Mouse (Mus musculus) spleen, postnatal 14 days (tissue): Measurements from ENCODE around the gene Zfp865.
"Not testable (repeated sequence)": the region's sequence is repeated elsewhere in the genome, so short reads cannot be mapped to it uniquely, and the experiment has no call there.

Experiments used
- DNase-seq, 2 experiments: peaks; one replicate each; pipeline ENCODE4 v3.0.0; 2021 to 2022; ENCODE audit warnings: low spot score in 2 of 2

Gene Zfp865

DNA sequence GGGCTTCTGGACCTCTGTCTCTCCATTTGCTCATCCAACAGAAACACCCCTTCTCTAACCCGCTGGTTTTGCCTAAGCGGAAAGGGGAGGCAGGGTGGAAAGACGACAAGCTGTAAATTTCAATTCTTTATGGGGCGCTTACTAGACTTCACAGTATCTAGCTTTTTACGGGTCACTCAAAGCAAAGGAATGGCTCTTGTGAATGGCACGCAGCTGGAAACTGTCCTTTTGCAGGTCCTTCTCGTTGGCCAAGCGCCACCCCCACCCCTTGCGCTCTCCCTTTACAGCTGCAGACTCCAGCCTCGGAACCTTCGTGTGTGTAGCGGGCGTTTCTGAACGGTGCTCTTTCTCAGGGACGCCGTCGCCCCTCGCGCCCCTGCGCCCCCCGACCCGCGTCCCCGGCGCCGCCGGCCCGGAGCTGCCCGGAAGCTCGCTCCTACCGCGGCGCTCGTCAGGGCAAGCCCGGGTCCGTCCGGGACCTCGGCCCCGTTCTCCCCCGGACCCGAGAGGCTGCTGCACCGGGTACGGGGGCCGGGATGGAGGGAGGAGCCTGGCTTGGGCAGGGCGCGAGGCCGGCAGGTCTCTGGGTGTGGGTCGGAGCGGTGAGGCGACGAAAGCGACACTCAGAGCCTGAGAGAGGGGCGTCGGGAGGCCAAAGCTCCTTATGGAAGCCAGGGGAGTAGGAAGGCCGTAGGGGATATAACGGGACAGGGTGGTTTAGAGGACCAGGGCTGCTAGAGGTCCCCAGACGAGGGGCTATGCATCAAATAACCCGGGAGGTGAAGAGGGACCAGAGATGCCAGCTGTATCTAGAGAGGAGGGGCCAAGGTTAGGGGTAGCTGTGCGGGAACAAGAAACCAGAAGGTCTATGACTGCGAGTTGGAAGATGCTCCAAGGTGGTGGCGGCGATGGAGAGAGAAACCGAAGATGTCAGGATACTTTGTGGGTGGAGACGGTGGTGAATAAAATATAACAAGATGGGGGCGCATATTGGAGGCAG is 31.3 kb downstream of the Zfp865 start, which contains the start of gene Zfp580:
Gene Zfp580, plus strand, starts transcription at position 346 of the 1,000 bp plus-strand sequence.
- DNase-seq = peak in 1 of 2 experiments; percentile 56

DNA sequence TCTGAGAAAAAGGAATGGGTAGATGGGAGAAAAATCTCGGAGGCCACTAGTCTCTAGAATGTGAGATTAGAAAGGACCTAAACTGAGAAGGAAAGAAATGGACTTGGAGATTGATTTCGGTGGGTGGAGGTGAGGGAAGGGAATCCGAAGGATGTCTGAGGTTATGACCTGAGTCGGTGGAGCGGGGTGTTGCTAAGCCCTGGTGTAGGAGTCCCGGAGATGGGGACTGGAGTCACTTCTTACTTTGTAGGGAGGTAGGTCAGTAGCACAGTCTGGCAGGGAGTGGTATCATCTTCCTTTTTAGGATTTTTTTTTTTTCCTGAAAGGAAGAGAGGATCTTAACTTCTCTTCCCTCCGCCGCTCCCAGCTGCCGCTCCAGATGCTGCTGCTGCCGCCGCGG is 32.3 kb downstream of the Zfp865 start:
- DNase-seq = no peak

DNA sequence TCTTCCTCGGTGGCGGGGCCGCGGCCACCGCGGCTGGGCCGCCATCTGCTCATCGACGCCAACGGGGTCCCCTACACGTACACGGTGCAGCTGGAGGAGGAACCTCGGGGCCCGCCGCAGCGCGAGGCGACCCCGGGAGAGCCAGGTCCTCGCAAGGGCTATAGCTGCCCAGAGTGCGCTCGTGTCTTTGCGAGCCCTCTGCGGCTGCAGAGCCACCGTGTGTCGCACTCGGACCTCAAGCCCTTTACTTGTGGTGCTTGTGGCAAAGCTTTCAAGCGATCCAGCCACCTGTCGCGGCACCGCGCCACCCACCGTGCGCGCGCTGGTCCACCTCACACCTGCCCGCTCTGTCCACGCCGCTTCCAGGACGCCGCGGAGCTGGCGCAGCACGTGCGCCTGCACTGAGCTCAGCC is 32.8 kb downstream of the Zfp865 start:
- no peak for DNase-seq

DNA sequence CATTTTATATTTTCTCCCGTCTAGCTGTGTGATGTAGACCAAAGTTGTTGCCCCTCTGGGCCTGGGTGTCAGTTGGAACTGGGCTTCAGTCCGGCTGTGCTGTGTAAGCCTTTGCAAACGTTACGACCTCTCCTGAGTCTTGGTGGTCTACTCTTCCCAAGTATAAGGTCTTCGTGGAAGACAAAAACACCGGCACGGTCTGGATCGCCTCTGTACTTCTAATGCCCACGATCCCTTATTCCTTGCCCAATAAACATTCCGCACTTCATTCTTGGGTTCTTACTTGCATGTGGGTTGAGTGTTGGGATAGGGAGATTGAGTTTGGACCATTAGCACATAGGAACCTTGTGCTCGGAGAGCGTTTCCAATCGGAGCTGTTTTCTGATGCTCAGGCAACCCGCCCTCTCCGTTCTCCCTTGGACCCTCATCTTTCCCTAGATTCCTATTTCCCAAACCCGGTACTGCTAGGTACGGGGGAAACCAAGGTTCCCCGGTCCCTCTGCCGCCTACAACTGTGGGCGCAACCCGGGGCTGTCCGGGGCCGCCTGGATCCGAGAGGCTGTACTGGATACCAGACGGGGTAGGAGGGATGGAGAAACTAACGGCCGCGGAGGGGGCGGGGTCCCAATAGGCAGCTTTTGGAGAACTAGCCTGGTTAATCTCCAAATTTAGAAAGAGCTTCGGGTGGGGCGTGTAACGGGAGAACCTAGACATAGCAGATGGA is 33.4 kb downstream of the Zfp865 start:
- DNase-seq = no peak

DNA sequence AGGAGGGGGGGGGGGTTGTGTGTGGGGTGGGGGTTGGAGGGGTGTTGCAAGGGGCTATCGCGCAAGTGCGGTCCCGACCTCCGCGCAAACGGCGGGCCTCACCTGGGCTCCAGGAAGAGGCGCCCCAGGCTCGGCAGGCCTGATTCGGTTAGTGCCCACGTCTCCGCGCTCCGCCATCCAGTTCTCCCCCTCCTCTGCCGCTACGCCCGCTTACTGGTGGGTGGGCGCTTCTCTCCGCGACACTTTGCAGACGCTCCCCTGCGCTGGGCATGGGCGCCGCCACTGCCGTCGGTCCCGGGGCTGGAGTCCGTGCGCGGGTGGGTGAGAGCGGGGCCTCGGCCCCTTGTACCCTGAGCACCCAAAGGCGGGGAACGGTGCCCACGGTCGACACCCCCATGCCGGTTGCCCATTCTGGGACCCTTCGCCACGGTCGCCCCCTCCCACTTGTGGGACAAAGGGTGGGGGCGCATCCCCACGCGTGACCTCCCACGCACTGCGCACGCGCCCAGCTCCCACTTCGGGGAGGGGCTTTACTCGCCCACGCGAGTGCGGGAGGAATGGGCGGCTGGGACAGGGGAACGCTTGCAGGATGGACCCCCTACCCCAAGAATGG is 36.6 kb downstream of the Zfp865 start:
- no peak for DNase-seq

DNA sequence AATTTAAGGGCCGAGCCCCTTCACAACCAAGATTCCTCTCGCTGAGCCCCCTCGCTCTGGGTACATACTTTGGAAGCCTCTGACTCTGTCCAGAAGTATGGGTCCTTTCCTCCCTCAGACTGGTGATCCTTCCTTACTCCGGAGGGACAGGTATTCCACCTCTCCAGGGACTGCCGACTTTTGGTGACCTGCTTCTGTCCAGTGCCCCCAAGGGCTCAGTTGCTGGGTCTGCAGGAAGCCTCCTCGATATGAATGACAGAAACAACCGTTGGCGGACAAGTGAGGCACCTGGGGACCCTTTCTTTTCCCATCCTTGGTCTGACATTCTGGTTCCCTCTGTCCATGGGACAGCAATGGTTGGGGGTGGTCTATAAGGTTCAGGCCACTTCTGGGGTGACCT is 37.2 kb downstream of the Zfp865 start:
- DNase-seq = no peak

DNA sequence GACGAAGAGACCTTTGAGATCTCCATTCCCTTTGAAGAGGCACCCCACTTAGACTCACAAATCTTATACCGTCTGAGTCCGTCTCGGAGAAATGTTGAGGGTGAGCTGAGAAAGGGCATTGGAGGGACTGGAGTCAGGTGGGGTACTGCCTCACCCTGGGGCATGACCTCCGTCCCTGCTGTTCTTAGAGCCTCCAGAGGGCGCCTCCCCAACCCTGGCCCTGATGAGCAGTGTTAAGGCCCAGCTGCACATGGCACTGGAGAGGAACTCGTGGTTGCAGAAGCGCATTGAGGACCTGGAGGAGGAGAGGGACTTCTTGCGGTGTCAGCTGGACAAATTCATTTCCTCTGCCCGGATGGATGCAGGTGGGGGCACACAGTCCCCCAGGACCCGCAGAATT is 37.6 kb downstream of the Zfp865 start:
- no peak for DNase-seq

DNA sequence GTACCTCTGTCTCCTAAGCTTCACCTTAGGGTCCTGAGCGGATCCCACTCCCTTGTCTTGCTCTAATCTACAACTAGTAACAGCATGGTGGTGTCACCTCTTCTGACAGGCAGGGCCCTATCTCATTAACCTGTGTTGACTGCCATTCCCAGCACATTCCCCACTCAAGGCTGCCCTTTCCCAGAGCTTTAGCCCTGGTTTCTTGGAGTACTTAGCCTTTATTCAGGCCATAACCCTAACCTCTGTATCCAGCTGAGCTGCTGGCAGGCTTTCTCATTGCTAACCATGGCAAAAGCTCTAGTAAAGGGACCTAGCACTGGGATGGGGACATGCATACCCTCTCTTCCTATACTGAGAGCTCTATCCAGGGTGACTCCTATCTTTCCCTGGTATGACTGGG is 38.5 kb downstream of the Zfp865 start:
- DNase-seq = no peak

DNA sequence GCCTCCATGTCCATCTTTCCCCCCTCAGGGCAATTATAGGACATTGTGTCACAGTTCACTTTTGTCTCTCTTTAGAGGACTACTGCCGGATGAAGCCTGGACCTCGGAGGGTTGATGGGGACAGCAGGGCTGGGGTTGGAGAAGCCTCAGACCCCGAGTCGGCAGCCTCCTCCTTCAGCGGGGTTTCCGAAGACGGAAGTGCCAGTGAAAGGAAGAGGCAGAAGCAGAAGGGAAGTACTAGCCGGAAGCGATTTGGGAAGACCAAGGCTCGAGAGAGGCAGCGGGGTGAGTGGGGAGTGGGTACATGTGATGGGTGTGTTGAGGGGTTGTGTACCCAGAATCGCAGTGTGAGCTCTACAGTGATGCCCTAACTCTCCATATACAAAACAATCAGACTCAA is 39.2 kb downstream of the Zfp865 start:
- no peak for DNase-seq

DNA sequence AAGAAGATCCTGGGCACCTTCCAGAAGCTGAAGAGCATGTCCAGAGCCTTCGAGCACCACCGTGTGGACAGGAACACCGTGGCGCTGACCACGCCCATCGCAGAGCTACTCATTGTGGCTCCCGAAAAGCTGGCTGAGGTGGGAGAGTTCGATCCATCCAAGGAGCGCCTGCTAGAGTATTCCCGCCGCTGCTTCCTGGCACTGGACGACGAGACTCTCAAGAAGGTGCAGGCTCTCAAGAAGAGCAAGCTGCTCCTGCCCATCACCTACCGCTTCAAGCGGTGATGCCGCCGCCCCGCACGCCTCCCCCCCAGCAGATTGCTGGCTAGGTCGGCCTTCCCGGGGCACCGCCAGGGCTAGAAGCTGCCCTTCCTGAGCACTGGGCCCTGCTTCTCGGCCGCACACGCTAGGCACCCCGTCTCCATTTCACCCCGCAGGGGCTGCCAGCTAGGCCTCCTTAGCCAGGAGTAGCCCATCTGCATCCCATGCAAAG is 40.1 kb downstream of the Zfp865 start:
- DNase-seq = peak; percentile 57 to 71

DNA sequence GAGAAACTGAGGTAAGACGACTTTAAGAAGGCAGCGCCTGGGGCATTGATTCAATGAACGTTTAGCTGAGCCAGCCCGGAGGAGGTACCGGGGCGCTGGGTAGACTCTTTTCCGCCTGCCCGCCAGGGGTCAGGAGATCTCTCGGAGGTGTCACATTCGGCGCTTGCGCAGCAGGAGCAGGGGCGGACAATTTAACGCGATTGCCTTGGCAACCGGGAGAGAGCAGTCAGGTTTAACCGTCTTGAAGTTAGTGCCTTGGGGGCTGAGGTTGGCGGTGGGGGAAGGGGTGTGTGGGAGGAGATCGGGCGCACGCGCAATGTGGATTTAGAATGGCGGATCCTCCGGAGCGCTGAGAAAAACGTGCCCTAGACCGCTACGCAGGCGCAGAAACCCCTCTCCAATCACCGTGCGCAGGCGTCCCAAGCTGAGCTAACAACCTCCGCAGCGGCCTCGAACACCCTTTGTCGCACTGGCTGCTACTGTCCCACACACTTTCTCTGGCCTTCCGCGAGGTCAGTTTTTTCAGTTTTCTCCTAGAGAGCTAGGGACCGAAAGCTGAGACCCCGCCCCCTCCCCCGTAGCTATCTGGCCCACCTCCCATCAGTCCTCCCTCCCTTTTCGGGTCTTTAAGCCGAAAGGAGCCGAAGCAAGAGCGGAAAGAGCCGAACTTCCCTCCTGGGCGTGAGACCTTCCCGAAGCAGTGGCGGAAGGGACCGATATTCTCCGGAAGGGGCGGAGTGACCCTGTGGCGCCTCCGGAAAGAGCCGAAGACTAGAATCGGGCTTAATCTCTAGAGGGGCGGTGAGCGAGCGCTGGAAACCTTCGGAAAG is 41.0 kb downstream of the Zfp865 start:
- DNase-seq = peak; percentile 92 to 93

DNA sequence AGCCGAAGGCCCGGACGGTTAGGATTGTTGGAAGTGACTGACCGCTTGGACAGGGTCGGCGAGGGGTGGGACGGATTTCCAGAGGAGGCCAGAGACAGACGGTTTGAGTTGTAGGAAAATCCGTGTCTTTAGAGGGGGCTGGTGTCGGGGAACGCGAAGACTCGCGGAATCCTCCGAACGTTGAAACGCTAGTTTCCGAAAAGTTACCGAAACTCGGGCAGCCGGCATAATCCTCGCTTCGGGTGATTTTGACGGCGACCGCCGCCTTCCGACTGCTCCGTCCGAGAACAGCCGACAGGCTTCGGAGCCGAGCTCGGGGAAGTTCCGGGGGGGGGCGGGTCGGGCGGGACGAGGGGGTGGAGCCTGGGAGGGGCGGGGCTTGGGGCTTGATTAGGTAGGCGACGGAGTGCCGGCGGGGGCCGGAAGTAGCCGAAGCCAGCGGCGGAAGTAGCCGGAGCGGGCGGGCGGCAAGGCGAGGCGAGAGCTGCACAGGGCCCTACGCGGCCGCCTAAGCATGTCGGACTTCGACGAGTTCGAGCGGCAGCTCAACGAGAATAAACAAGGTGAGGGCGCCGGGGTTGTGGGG is 41.7 kb downstream of the Zfp865 start, which contains the start of gene U2af2:
Gene U2af2, plus strand, starts transcription at position 370 of the 586 bp plus-strand sequence.
- DNase-seq = peak; percentile 90 to 93

DNA sequence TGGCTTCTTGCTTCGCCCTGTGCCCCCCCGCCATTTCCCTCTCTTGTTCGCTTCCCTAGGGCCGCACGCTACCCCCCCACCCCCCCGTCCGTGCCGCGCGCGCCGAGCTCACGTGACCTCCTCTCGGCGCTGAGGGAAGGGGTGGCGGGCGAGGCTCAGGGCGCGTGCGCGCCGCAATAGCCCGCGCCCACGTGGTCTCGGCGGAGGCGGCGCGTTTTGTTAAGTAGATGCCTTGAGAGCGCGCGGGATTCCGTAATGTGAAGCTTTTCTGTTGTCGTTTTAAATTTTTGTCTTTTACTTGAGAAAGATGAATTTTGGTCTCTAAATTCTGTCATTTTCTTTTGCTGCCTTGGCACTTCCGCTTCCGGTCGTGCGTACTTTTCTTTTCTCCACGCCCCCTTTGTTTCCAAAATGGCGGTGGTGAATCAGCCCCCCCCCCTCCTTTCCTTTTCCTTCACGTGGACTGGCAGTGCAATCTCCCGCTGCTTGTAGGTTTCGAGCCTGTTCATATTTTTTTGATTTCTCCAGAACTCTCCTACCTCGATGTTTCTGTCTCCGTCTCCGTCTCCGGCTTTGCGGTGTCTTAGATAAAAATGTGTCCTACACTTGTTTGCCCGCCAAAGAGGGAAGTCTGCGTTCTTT is 42.3 kb downstream of the Zfp865 start:
- no peak for DNase-seq

DNA sequence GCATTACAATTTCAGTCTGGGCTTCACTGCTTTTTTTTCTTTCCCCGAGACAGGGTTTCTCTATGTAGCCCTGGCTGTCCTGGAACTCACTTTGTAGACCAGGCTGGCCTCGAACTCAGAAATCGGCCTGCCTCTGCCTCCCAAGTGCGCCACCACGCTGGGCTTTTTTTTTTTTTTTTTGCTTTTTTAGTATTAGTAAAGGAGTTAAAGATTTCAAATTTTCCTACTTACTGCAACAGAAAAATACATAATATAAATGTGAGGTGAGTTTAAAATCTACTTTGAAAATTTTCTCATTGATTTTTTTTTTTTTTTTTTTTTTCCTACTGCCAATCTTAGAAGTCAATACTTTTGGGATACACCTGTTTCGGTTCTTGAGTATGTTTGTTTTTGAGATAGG is 44.7 kb downstream of the Zfp865 start:
- DNase-seq = no peak

DNA sequence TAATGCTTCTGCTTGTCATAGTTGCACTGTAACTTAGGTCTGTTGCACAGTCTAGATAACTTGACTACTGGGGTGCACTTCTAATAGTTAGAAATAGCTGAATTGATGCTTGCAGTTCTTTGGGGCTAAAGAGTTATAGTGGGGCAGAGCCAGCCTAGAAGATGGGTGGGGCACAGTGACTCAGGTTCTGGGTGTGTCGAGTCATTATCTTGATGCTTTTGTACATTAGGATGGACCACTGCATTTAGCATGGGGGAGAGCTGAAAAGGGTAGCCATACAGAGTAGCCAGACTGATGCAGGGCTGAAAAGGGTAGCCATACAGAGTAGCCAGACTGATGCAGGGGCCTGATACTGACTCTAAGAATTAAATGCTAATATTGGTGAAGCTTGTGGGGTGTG is 53.4 kb downstream of the Zfp865 start:
- no peak for DNase-seq

DNA sequence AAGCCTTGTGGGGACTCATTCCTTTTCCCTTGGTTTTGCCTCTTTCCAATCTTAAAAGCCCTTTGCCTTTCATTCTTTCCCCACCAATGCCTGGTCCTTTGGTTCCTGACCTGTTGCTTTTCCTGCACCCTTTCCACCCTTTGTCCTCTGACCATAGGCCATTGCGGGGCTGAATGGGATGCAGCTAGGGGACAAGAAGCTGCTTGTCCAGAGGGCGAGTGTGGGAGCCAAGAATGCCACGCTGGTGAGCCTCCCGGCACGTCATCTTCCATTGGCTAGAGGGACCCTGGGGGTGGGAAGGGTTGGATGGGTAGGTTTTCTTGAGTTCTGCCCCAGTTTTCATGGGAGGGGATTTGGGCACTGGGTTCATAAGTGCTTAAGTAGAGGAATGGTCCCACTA is 54.8 kb downstream of the Zfp865 start:
- DNase-seq = no peak

DNA sequence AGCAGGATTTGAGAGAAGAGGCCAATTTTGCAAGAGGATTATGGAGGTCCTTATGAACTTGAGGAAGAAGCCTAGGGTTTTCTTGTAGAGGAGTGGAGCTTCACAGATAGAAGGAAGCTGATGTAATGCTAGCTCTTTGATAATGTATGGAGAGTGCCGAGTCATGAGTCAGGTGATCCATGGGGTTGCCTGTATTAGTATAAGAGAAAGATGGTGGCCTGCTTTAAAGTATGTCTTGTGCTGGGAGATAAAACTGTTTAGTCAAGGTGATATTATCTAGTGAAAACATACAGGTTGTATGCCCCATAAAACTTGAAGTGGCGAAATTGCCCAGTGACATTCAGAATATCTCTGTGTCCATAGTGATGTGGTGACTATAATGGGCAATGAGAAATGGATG is 56.8 kb downstream of the Zfp865 start:
- DNase-seq = no peak

DNA sequence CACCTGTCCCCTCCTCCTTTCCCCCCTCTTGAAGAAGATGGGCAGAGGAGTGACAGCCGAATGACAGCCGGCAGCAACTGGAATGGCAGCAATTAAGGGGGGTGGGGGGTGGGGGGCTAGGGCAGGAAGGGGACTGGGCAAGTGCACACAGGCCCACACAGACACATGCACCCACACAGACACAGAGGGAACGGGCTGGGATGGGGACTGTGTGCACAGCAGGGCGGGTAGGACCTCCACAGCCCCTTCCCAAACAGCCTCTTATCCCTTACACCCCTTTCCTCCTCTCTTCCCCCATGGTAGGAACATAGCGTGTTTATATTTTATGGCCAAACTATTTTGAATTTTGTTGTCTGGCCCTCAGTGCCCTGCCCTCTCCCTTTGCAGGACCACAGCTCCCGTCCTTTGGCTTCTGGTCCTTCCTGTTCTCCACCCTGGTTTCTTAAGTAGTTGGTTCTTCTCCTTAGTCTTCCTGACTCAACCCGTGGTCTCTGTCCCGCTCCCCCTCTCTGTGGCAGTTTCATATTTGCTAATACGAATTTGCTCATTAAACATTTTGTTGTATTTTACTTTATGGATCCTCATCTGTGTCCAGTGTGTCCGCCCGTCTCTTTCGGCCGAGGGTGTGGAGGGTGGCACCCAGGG is 59.3 kb downstream of the Zfp865 start:
- not testable (repeated sequence) for DNase-seq

DNA sequence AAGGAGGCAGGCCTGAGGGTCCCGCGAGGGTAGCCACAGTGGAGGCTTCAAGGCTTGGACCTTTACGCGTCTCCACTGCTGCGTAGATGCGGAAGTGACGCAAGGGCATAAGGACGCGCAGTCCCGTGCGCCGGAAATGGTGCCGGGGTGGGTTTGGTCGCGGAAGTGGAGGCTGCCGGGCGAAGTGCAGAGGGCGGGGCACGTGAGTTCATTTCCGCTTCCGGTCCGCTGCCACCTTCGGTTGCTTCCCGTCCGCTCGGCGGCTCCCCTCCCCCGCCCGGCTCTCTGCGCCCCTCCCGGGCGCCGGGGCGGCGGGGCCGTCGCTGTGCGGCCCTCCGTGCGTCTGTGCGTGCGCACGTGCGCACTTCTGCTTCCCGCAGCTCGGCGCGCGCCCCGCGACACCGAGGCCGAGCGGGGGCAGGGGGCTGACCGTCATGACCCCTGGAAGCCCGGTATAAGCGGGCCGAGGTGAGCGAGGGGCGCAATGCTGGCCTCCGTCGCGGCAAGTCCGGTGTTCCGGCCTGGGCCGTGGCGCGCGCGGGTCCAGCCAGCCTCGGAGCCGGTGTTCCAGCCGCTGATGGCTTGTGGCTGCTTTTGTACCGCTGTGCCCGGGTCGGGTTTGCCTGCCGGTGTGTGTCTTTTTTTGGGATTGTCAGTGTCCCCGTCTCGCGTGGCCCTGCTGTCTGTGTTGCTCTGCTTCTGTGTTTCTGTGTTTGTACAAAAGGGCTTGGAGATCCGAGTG is 60.0 kb downstream of the Zfp865 start, which contains the start of gene Epn1:
Gene Epn1, plus strand, starts transcription at position 226 of the 742 bp plus-strand sequence.
- DNase-seq = peak; percentile 87 to 93
